Mouse (Mus musculus) adrenal gland, adult (tissue): ENCODE measurements at regions not wholly inside any gene's neighbourhood (a gene's known extent, or its start where the extent isn't known, plus 50 kb on each side); places are given as distances from the start of the nearest gene placed in this dataset.

Experiments used
- DNase-seq, 2 experiments: peaks; one replicate each; pipeline ENCODE4 v3.0.0; 2022 to 2023; ENCODE audit warnings: low spot score in 1 of 2; ENCODE audit not compliant: inconsistent age in 2 of 2

GRCm38 (mm10) chr12:29118336-29118735 lies 366.7 kb downstream of the Eipr1 start:
- DNase-seq = no peak

- no peak for DNase-seq
Observed at GRCm38 (mm10) chr12:29121159-29121558, 369.6 kb downstream of the Eipr1 start.

GRCm38 (mm10) chr12:29122931-29123330 lies 371.3 kb downstream of the Eipr1 start:
- DNase-seq = peak; percentile 74 to 83

- DNase-seq = peak; percentile 66 to 78
Observed at GRCm38 (mm10) chr12:29124079-29124668, 372.6 kb downstream of the Eipr1 start.

GRCm38 (mm10) chr12:29128844-29129243 lies 377.2 kb downstream of the Eipr1 start:
- peak; percentile 82 to 90 for DNase-seq

GRCm38 (mm10) chr12:29129331-29129730 lies 377.7 kb downstream of the Eipr1 start:
- DNase-seq = no peak

- peak; percentile 68 for DNase-seq
Observed at GRCm38 (mm10) chr12:29134326-29134725, 382.7 kb downstream of the Eipr1 start.

- DNase-seq = peak; percentile 84 to 85
Observed at GRCm38 (mm10) chr12:29136850-29137268, 385.3 kb downstream of the Eipr1 start.

- DNase-seq = peak; percentile 57 to 74
Observed at GRCm38 (mm10) chr12:29137455-29137854, 385.9 kb downstream of the Eipr1 start.

GRCm38 (mm10) chr12:29140576-29140975 lies 387.6 kb upstream of the Myt1l start:
- DNase-seq = peak in 1 of 2 experiments; percentile 12

- DNase-seq = peak; percentile 43 to 48
Observed at GRCm38 (mm10) chr12:29141132-29141531, 387.1 kb upstream of the Myt1l start.

- no peak for DNase-seq
Observed at GRCm38 (mm10) chr12:29141855-29142254, 386.3 kb upstream of the Myt1l start.

- no peak for DNase-seq
Observed at GRCm38 (mm10) chr12:29143297-29143696, 384.9 kb upstream of the Myt1l start.

GRCm38 (mm10) chr12:29160920-29161319 lies 367.3 kb upstream of the Myt1l start:
- DNase-seq = no peak

GRCm38 (mm10) chr12:29161546-29161945 lies 366.6 kb upstream of the Myt1l start:
- DNase-seq = no peak

- DNase-seq = no peak
Observed at GRCm38 (mm10) chr12:29164701-29165100, 363.5 kb upstream of the Myt1l start.

GRCm38 (mm10) chr12:29166316-29166715 lies 361.9 kb upstream of the Myt1l start:
- DNase-seq = peak in 1 of 2 experiments; percentile 52

- DNase-seq = no peak
Observed at GRCm38 (mm10) chr12:29167922-29168321, 360.3 kb upstream of the Myt1l start.

- peak; percentile 38 to 50 for DNase-seq
Observed at GRCm38 (mm10) chr12:29175698-29176440, 352.3 kb upstream of the Myt1l start.

- peak in 1 of 2 experiments; percentile 31 for DNase-seq
Observed at GRCm38 (mm10) chr12:29177145-29177544, 351.0 kb upstream of the Myt1l start.

- peak; percentile 80 to 94 for DNase-seq
Observed at GRCm38 (mm10) chr12:29178168-29178895, 349.9 kb upstream of the Myt1l start.

GRCm38 (mm10) chr12:29179405-29179804 lies 348.8 kb upstream of the Myt1l start:
- DNase-seq = peak in 1 of 2 experiments; percentile 35
